Mouse (Mus musculus): ENCODE measurements around the gene Prune2. TPM values are rescaled to one million over a fixed set of nuclear protein-coding genes. Genes with fewer than 3 reads are reported as not detected.

The Prune2 gene
- polyA plus RNA-seq, 1 experiment: 0.48 TPM

DNA sequence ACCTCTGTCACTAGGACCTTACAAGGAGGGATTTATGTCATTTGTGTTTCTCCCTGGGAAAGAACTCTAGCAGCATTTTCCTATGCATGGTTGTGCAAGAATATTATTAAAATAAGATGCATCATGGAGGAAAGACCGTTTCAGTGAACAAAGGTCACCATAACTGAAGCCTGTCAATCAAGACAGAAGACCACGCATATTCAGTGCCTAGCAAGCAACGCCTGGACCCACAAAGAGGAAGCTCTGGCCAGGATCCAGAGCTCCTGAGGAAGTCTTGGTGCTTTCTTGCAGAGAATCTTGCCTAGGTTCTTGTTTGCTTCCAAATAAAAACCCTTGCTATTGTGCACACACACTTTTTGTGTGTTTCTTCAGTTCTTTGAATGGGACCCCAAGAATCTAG, 296.9 kb downstream of the Prune2 start:
- 46% methylated on average over 3 of the region's 3 CpGs for WGBS
- no peak overlapping the region for H3K27ac ChIP-seq (ENCODE audit: insufficient read depth, low read depth, low read length)
- no peaks in the 10 kb centered on the region for H3K27me3 ChIP-seq (replicated peaks; ENCODE audit: control insufficient read depth, insufficient read depth, low read length)
- DNase-seq: no peak
- no peaks in the 10 kb centered on the region for H3K4me1 ChIP-seq (ENCODE audit: control insufficient read depth, insufficient read depth, low read length)
- H3K36me3 ChIP-seq (ENCODE audit: control insufficient read depth, insufficient read depth, low read length): no peaks in the 10 kb centered on the region
- no peak for TF ChIP-seq POLR2A (IDR thresholded peaks at IDR 0.05; ENCODE audit: low read depth, low read length)
- no peak for TF ChIP-seq CTCF (conservative IDR thresholded peaks at IDR 0.05; ENCODE audit: insufficient read depth, insufficient read length, low read depth, low read length)
- no peak overlapping the region for H3K4me3 ChIP-seq (ENCODE audit: insufficient read depth, low read depth, low read length)

DNA sequence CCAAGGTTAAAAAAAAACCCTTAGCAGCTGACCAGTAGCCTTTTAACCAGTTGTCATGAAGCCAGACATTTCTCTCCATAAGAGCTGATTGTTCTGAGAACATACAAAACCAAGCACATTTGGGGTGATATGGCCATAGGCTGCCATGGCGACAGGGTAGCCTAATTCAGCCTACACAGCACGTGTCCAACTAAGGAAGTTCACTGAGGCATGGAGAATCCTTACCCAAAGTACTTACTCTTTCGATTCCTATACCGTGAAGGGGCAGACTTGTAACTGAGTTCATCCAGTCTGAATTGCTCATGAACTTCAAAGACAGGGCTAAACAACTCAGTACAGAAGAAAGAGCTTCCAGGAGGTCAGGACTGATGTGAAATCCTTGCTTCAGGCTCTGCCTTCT, 299.6 kb downstream of the Prune2 start:
- no peaks in the 10 kb centered on the region for H3K36me3 ChIP-seq (ENCODE audit: control insufficient read depth, insufficient read depth, low read length)
- H3K27me3 ChIP-seq (replicated peaks; ENCODE audit: control insufficient read depth, insufficient read depth, low read length): no peaks in the 10 kb centered on the region
- no peaks in the 10 kb centered on the region for H3K4me1 ChIP-seq (ENCODE audit: control insufficient read depth, insufficient read depth, low read length)
- no peak overlapping the region for H3K4me3 ChIP-seq (ENCODE audit: insufficient read depth, low read depth, low read length)
- WGBS: 45% methylated on average over 4 of the region's 4 CpGs
- no peak for TF ChIP-seq CTCF (conservative IDR thresholded peaks at IDR 0.05; ENCODE audit: insufficient read depth, insufficient read length, low read depth, low read length)
- TF ChIP-seq POLR2A (IDR thresholded peaks at IDR 0.05; ENCODE audit: low read depth, low read length): no peak
- DNase-seq: no peak
- H3K27ac ChIP-seq (ENCODE audit: insufficient read depth, low read depth, low read length): no peak overlapping the region

DNA sequence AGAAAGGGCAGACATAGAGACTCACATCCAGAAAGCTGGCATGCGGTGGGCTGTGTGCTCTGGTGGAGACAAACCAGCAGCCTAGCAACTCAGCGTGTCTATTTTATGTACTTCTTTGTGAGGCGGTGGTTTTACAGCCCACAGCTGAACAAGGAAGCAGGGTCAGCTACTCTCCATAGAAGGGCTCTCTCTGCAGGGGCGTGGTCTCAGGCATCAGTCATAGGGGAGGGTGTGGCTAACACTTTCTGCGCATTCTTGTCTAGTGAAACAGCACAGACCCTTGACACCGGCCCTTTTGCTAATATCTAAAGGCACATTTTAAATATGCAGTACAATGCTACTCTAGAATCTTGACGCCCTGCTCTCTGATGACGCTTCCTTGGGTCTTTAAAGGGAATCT, 300.5 kb downstream of the Prune2 start:
- Histone ChIP-seq H3K27me3 (replicated peaks; ENCODE audit: control insufficient read depth, insufficient read depth, low read length) (no peaks in the 10 kb centered on the region), H3K4me1 (ENCODE audit: control insufficient read depth, insufficient read depth, low read length) (no peaks in the 10 kb centered on the region), H3K27ac (ENCODE audit: insufficient read depth, low read depth, low read length) (no peak overlapping the region), H3K4me3 (ENCODE audit: insufficient read depth, low read depth, low read length) (no peak overlapping the region), H3K36me3 (ENCODE audit: control insufficient read depth, insufficient read depth, low read length) (no peaks in the 10 kb centered on the region)
- DNase-seq: no peak
- TF ChIP-seq POLR2A (IDR thresholded peaks at IDR 0.05; ENCODE audit: low read depth, low read length) (no peak), CTCF (conservative IDR thresholded peaks at IDR 0.05; ENCODE audit: insufficient read depth, insufficient read length, low read depth, low read length) (no peak)
- WGBS: 78% methylated on average over 8 of the region's 8 CpGs

DNA sequence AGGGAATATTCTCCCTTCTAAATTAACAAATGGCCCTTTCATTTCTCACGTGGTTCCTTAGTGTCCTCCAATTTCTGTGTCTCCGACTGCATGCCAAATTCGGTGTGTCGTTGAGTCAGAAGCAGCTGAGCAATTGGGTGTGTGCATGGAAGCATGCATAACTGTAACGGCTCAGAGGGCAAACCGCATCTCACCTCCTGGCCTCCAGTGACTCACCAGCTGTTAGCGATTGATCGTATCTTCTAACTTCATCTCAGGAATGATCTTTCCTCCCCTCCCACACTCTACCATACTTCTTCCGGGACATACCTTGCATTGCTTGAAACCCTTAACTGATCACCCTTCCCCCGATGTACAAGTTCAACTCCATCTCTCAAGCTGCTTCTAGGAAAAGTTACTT, 300.9 kb downstream of the Prune2 start:
- H3K4me1 ChIP-seq (ENCODE audit: control insufficient read depth, insufficient read depth, low read length): no peaks in the 10 kb centered on the region
- no peak overlapping the region for H3K27ac ChIP-seq (ENCODE audit: insufficient read depth, low read depth, low read length)
- DNase-seq: no peak
- H3K36me3 ChIP-seq (ENCODE audit: control insufficient read depth, insufficient read depth, low read length): no peaks in the 10 kb centered on the region
- TF ChIP-seq CTCF (conservative IDR thresholded peaks at IDR 0.05; ENCODE audit: insufficient read depth, insufficient read length, low read depth, low read length) (no peak), POLR2A (IDR thresholded peaks at IDR 0.05; ENCODE audit: low read depth, low read length) (no peak)
- no peak overlapping the region for H3K4me3 ChIP-seq (ENCODE audit: insufficient read depth, low read depth, low read length)
- no peaks in the 10 kb centered on the region for H3K27me3 ChIP-seq (replicated peaks; ENCODE audit: control insufficient read depth, insufficient read depth, low read length)
- 61% methylated on average over 10 of the region's 10 CpGs for WGBS

DNA sequence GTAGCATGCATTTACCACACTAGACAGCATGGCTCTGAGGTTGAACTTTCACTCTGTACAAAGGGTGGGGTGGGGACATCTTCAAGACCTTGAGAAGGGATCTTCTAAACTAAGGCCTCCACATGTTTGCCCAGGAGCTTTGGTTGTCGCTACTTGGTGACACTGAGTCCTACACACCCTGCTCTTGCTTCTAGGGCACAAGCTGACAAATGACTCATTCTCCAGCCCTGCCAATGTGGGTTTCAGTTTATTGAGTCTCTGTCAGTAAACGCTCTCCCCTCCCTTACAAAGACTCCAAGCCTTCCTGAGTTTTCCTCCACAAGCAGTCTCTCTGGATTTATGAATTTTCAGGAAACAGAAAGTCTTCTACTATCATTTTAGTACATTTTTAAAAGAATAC, 307.3 kb downstream of the Prune2 start:
- H3K27me3 ChIP-seq (replicated peaks; ENCODE audit: control insufficient read depth, insufficient read depth, low read length): no peaks in the 10 kb centered on the region
- no peak for DNase-seq
- no peak overlapping the region for H3K4me3 ChIP-seq (ENCODE audit: insufficient read depth, low read depth, low read length)
- no peak overlapping the region for H3K27ac ChIP-seq (ENCODE audit: insufficient read depth, low read depth, low read length)
- H3K4me1 ChIP-seq (ENCODE audit: control insufficient read depth, insufficient read depth, low read length): no peaks in the 10 kb centered on the region
- H3K36me3 ChIP-seq (ENCODE audit: control insufficient read depth, insufficient read depth, low read length): no peaks in the 10 kb centered on the region
- WGBS: 80% methylated on average over 2 of the region's 2 CpGs
- TF ChIP-seq CTCF (conservative IDR thresholded peaks at IDR 0.05; ENCODE audit: insufficient read depth, insufficient read length, low read depth, low read length): no peak
- no peak for TF ChIP-seq POLR2A (IDR thresholded peaks at IDR 0.05; ENCODE audit: low read depth, low read length)

DNA sequence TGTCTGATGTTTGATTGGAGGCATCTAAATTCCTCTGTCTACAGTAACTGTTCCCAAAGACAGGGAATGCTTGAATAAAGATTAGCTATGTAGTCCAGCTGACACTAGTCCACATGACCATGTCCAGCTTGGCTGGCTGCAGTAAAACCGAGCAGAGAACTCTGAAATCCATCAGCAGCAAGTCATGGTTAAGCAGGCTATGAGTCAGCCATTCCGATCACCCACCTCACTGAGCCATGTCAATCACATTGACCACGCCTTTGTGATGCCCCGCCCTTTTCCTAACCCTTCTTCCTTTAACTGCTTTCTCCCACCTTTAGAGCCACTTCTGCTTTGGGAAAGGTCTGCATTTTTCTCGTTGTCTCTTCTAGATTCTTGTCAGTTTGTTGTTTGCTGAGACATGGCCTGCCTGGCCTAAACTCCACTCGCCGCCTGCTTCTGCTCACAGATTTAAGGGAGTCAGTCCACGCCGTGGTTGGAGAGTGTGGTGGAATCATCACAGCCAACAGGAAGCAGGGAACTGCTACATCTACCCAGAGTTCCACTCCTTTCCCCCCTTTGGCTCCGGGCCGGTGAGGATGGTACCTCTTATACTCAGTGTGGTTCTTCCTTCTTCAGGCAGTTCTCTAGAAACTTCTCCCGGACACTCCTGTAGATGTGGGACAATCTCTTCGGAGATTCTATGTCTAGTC, 307.9 kb downstream of the Prune2 start:
- TF ChIP-seq POLR2A (IDR thresholded peaks at IDR 0.05; ENCODE audit: low read depth, low read length) (no peak), CTCF (conservative IDR thresholded peaks at IDR 0.05; ENCODE audit: insufficient read depth, insufficient read length, low read depth, low read length) (no peak)
- Histone ChIP-seq H3K27ac (ENCODE audit: insufficient read depth, low read depth, low read length) (no peak overlapping the region), H3K4me1 (ENCODE audit: control insufficient read depth, insufficient read depth, low read length) (no peaks in the 10 kb centered on the region), H3K27me3 (replicated peaks; ENCODE audit: control insufficient read depth, insufficient read depth, low read length) (no peaks in the 10 kb centered on the region), H3K4me3 (ENCODE audit: insufficient read depth, low read depth, low read length) (no peak overlapping the region), H3K36me3 (ENCODE audit: control insufficient read depth, insufficient read depth, low read length) (no peaks in the 10 kb centered on the region)
- 85% methylated on average over 13 of the region's 13 CpGs for WGBS
- DNase-seq: peak; percentile 36

DNA sequence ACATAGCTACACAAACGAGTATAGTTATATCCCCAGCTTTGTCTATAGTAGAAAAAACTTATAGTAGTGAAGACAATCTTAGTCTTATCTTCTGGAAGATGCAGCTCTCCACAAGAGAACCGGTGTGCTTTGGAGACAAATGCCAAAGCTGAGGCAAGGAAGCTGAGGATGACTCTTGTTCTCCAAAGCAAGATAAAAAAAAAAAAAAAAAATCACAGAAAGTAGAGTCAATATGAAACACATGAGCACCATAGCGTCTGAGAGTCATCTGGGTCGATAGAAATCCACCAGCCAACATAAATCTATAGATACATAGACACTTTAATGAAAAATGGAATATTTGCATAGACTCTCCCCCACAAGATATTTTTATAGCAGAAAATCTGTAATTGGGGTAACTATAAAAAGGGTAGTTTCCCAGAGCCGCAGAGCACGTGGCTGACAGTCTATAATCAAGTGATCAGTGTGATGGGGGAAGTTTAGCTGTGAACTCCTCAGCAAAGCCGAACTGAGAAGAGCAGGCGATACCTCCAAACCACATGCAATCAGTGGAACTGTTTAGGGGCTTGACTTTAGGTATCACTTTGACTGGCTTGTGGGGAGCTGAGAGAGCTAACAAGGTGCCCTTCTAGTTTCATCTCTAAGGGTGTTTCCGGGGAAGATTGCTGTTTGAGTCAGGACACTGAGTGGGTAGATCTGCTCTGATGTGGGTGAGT, 308.7 kb downstream of the Prune2 start:
- Histone ChIP-seq H3K4me3 (ENCODE audit: insufficient read depth, low read depth, low read length) (no peak overlapping the region), H3K27ac (ENCODE audit: insufficient read depth, low read depth, low read length) (no peak overlapping the region), H3K27me3 (replicated peaks; ENCODE audit: control insufficient read depth, insufficient read depth, low read length) (no peaks in the 10 kb centered on the region), H3K36me3 (ENCODE audit: control insufficient read depth, insufficient read depth, low read length) (no peaks in the 10 kb centered on the region), H3K4me1 (ENCODE audit: control insufficient read depth, insufficient read depth, low read length) (no peaks in the 10 kb centered on the region)
- TF ChIP-seq POLR2A (IDR thresholded peaks at IDR 0.05; ENCODE audit: low read depth, low read length) (no peak), CTCF (conservative IDR thresholded peaks at IDR 0.05; ENCODE audit: insufficient read depth, insufficient read length, low read depth, low read length) (no peak)
- 92% methylated on average over 9 of the region's 9 CpGs for WGBS
- DNase-seq: no peak
